Comparison of ENCODE assay signal across 8 mouse cellular contexts in genomic region chr14:37165266-37165926, GRCm38 (mm10). TPM values are rescaled to one million over a fixed set of nuclear protein-coding genes. Genes with fewer than 3 reads are reported as not detected.
DNase-seq lines count a peak whose midpoint lies in the region; TF ChIP-seq lines count a peak whose summit lies in the region.

No protein-coding gene starts in this region.

- TF ChIP-seq CTCF in E14TG2a.4 (conservative IDR thresholded peaks at IDR 0.05; ENCODE audit: low read length) = peak; percentile 20; the same call in 1 of the 2 replicates

- peaks cover 10% of the 10 kb centered on the region; the same call in 1 of the 2 replicates for H3K4me1 ChIP-seq in E14TG2a.4 (replicated peaks; ENCODE audit: low read depth, low read length)

- no peaks in the 10 kb centered on the region for H3K27me3 ChIP-seq in E14TG2a.4 (ENCODE audit: insufficient read depth, low read length)

- DNase-seq in kidney, adult 8-10 months = peak; percentile 5 to 6
- DNase-seq in kidney, adult 18-20 months = no peak
- peak; percentile 56 for DNase-seq in A20 (ENCODE audit: low read depth, low spot score)
- peak; percentile 15 for DNase-seq in embryo, embryonic 10 days (ENCODE audit: low spot score)
- DNase-seq in layer of hippocampus, adult 18-20 months (ENCODE audit: low spot score in 2 of 2) = peak; percentile 16 to 48
- DNase-seq in retina, postnatal 1 day = peak; percentile 76
- DNase-seq in urinary bladder, postnatal 25 days (ENCODE audit: low spot score) = no peak

- no peak overlapping the region for H3K4me3 ChIP-seq in E14TG2a.4 (replicated peaks; ENCODE audit: low read length)

- H3K36me3 ChIP-seq in E14TG2a.4 (ENCODE audit: insufficient read depth, low read length) = no peaks in the 10 kb centered on the region

- H3K9me3 ChIP-seq in E14TG2a.4 (ENCODE audit: low read length) = no peaks in the 10 kb centered on the region

RNA-seq across cellular contexts. Expression of gene Ghitm, which starts 30.3 kb away (rescaled TPM):
- total RNA-seq in layer of hippocampus, adult 18-20 months (2021) = 100 to 1,000 TPM; 427 to 437 TPM

RNA-seq across cellular contexts. Expression of gene 2610528A11Rik, which starts 51.6 kb away (rescaled TPM):
- total RNA-seq in layer of hippocampus, adult 18-20 months (2021) = not detected

Comparison
In these comparisons a context has a peak if more than half of its experiments do, and no peak if none do; other contexts are left out.
1. DNase-seq: peak in kidney, adult 8-10 months (2 of 2), A20 (single experiment), embryo, embryonic 10 days (single experiment), layer of hippocampus, adult 18-20 months (2 of 2) and retina, postnatal 1 day (single experiment); none in kidney, adult 18-20 months (single experiment) and urinary bladder, postnatal 25 days (single experiment).